Mouse (Mus musculus) neural tube, embryonic 15.5 days (tissue): ENCODE data around the gene Mdp1. TPM values are rescaled to one million over a fixed set of nuclear protein-coding genes. Genes with fewer than 3 reads are reported as not detected.

Source experiments
- ATAC-seq: fragments of 200-750 bp; cut with Nextera tagmentation; 2 replicates; pipeline ENCODE4 v1.8.0; 2017; ENCODE audit warnings: mild to moderate bottlenecking, moderate TSS enrichment, moderate library complexity; ENCODE audit not compliant: low FRiP score
- H3K27ac ChIP-seq: fragments of 300-500 bp; sonication (generic); replicated peaks from 2 replicates; pipeline ENCODE4 v1.5.1; 2015; ENCODE audit warnings: mild to moderate bottlenecking, inconsistent platforms
- H3K27me3 ChIP-seq: fragments of 300-500 bp; sonication (generic); replicated peaks from 2 replicates; pipeline ENCODE4 v1.6.1; 2015; ENCODE audit warnings: inconsistent platforms
- H3K36me3 ChIP-seq: fragments of 300-500 bp; sonication (generic); 2 replicates; pipeline ENCODE4 v1.6.1; 2015; ENCODE audit warnings: inconsistent platforms
- H3K4me1 ChIP-seq: fragments of 300-500 bp; sonication (generic); 2 replicates; pipeline ENCODE4 v1.6.1; 2015; ENCODE audit warnings: inconsistent platforms
- H3K4me2 ChIP-seq: fragments of 300-500 bp; sonication (generic); 2 replicates; pipeline ENCODE4 v1.6.1; 2015; ENCODE audit warnings: inconsistent platforms, mild to moderate bottlenecking, moderate library complexity
- H3K4me3 ChIP-seq: fragments of 300-500 bp; sonication (generic); replicated peaks from 2 replicates; pipeline ENCODE4 v1.5.1; 2015; ENCODE audit warnings: mild to moderate bottlenecking, inconsistent platforms
- H3K9ac ChIP-seq: fragments of 300-500 bp; sonication (generic); replicated peaks from 2 replicates; pipeline ENCODE4 v1.6.1; 2015; ENCODE audit warnings: mild to moderate bottlenecking, inconsistent platforms
- H3K9me3 ChIP-seq: fragments of 300-500 bp; sonication (generic); replicated peaks from 2 replicates; pipeline ENCODE4 v1.6.1; 2016; ENCODE audit warnings: inconsistent platforms
- WGBS: fragments of 180-500 bp; shearing (Covaris S2); methylation state at CpG from one replicate; pipeline ENCODE4 v1.1.7; 2015; ENCODE audit warnings: mixed read lengths; 5-methylcytosine and 5-hydroxymethylcytosine counted together
- polyA plus RNA-seq: library from polyadenylated mRNA; unstranded; fragments of >200 nt; fragmentation: Nextera tagmentation; extraction: Ambion mirVana; gene quantifications from 2 replicates; pipeline ENCODE4 v1.2.1, GENCODE M21; 2015

Gene Mdp1
- polyA plus RNA-seq, 1 experiment from 2014 or later = 79.8 TPM

DNA sequence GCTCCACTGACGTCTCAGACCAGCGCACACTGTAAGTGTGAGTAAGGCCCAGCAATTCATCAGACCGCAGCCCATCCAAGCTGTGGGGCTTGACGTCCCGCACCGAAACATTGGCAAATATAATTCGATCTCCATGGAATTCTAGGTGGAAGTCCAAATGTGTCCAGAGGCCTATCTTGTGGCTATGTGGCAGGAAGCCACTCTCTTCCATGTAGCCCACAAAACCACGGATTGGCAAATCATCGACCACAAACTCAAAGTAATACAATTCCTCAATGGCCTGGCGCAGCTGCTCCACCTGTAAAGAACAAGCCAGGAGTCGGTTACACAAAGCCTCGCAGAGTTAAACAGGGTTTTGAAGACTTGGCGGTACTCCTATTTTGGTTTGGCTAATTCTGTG, 19.0 kb downstream of the Mdp1 start:
- 96% methylated on average over 13 of the region's 13 CpGs for WGBS
- Histone ChIP-seq H3K4me2 (no peak overlapping the region), H3K27ac (no peak overlapping the region), H3K36me3 (peaks cover 41% of the 10 kb centered on the region), H3K9me3 (no peaks in the 10 kb centered on the region), H3K27me3 (no peaks in the 10 kb centered on the region), H3K9ac (no peak overlapping the region), H3K4me3 (no peak overlapping the region), H3K4me1 (peaks cover 34% of the 10 kb centered on the region)
- ATAC-seq = no peak

DNA sequence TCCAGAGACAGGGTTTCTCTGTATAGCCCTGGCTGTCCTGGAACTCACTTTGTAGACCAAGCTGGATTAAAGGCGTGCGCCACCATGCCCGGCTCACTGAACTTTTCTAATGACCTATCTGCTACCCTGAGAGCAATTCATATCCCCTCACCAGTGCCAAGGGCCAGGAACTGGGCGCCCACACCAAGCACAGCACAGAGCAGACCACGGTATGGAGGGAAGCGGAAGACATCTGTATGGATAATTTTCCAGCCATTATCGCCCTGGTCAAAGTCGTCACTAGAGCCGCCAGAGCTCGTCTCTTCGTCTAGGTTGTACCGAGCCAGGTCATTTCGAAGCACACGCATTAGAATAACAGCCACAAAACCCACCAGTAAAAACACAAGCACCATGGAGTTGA, 19.5 kb downstream of the Mdp1 start:
- H3K36me3 ChIP-seq = peaks cover 41% of the 10 kb centered on the region
- no peak overlapping the region for H3K4me2 ChIP-seq
- no peak for ATAC-seq
- 94% methylated on average over 14 of the region's 14 CpGs for whole genome bisulfite sequencing
- no peaks in the 10 kb centered on the region for H3K27me3 ChIP-seq
- peaks cover 38% of the 10 kb centered on the region for H3K4me1 ChIP-seq
- H3K9me3 ChIP-seq = no peaks in the 10 kb centered on the region
- no peak overlapping the region for H3K9ac ChIP-seq
- H3K4me3 ChIP-seq = no peak overlapping the region
- no peak overlapping the region for H3K27ac ChIP-seq

DNA sequence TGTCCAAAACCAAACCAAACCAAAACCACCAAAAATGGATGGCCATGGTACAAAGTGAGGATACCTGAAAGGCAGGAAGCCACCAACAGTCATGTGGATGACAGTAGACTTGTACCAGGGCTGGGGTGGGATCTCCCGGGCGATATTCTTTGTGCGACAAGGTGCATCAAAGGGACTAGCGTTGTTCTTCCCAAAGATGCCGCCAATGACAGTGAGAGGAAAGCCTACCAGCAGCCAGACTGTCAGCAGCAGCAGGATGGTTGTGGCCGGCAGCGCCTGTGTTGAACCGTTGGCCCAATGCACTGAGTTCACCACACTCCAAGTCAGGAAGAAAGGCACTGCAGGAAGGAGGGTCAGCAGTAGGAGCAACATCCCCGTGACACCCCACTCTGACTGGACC, 22.5 kb downstream of the Mdp1 start, which contains the start of gene Gm49378:
TSS of gene Gm49378 (minus strand) at position 101 of the 400 bp plus-strand sequence.
- Histone ChIP-seq H3K4me3 (no peak within 1 kb of the TSS), H3K4me2 (no peak within 1 kb of the TSS), H3K4me1 (peaks cover 45% of the 10 kb centered on the region), H3K27ac (no peak within 1 kb of the TSS), H3K9ac (no peak within 1 kb of the TSS), H3K9me3 (no peaks in the 10 kb centered on the region), H3K27me3 (no peaks in the 10 kb centered on the region), H3K36me3 (peaks cover 55% of the 10 kb centered on the region)
- ATAC-seq = no peak
- 94% methylated on average over 9 of the region's 9 CpGs for WGBS

GRCm38 (mm10) chr14:55635523-55636007, 24.7 kb downstream of the Mdp1 start, which contains the start of gene Ipo4:
Ipo4 (minus strand) TSS chr14:55635957.
- ATAC-seq = peak; percentile 88
- H3K4me3 ChIP-seq = peak within 1 kb of the TSS; percentile 82
- peak within 1 kb of the TSS; percentile 76 for H3K9ac ChIP-seq
- peak within 1 kb of the TSS; percentile 93 for H3K4me2 ChIP-seq
- no peaks in the 10 kb centered on the region for H3K9me3 ChIP-seq
- H3K4me1 ChIP-seq = peaks cover 32% of the 10 kb centered on the region
- H3K27me3 ChIP-seq = no peaks in the 10 kb centered on the region
- peak within 1 kb of the TSS; percentile 85 for H3K27ac ChIP-seq
- 1% methylated on average over 28 of the region's 33 CpGs for WGBS
- peaks cover 69% of the 10 kb centered on the region for H3K36me3 ChIP-seq

DNA sequence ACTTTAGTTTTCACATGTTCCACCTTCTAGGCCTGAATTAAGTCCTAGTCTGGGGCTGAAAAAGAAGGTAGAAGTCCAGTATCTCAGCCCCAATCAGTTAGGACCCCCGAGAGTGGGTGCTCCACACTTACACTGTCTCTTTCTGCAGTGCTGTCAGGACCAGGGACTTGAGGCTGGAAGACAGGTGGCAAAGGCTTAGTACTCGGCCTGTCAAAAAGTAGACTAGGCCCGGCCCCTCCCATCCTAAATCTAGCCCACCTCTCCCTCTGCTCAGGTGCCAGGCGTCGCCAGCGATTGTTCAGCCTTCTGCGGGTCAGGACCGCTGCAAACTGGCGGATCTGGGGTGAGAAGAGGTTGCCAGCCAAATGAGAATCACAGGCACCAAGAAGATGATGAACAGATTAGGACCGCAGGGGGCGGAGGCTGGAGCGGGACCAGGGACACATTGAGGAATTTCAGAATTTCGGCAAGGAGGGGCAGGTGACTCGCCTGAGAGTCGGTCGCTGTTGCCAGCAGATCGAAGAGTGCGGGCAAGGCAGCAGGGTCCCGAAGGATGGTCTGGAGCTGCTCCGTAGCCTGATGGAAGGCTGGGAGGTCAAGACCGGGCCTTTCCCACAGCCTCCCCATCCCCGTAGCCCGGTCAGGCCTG, 25.3 kb downstream of the Mdp1 start:
- peak; percentile 62 for ATAC-seq
- Histone ChIP-seq H3K36me3 (peaks cover 69% of the 10 kb centered on the region), H3K4me3 (peak overlapping the region; percentile 82), H3K4me1 (peaks cover 28% of the 10 kb centered on the region), H3K9ac (peak overlapping the region; percentile 76), H3K27ac (peak overlapping the region; percentile 85), H3K4me2 (peak overlapping the region; percentile 93), H3K9me3 (no peaks in the 10 kb centered on the region), H3K27me3 (no peaks in the 10 kb centered on the region)
- WGBS = 6% methylated on average over 21 of the region's 23 CpGs

- 59% methylated on average over 5 of the region's 5 CpGs for WGBS
These were observed 31.0 kb downstream of the Mdp1 start for GRCm38 (mm10) chr14:55629312-55629711.

GRCm38 (mm10) chr14:55628077-55628827, 32.1 kb downstream of the Mdp1 start:
- Histone ChIP-seq H3K36me3 (peaks cover 90% of the 10 kb centered on the region), H3K9ac (no peak overlapping the region), H3K27me3 (no peaks in the 10 kb centered on the region), H3K9me3 (no peaks in the 10 kb centered on the region), H3K4me1 (no peaks in the 10 kb centered on the region), H3K4me3 (no peak overlapping the region), H3K4me2 (no peak overlapping the region), H3K27ac (no peak overlapping the region)
- no peak for ATAC-seq
- WGBS = 81% methylated on average over 27 of the region's 27 CpGs

More at GRCm38 (mm10) chr14:55629312-55629711, 31.0 kb downstream of the Mdp1 start:
- Histone ChIP-seq H3K27me3 (no peaks in the 10 kb centered on the region), H3K4me3 (no peak overlapping the region), H3K4me2 (no peak overlapping the region), H3K9me3 (no peaks in the 10 kb centered on the region), H3K9ac (no peak overlapping the region), H3K4me1 (peaks cover 9% of the 10 kb centered on the region), H3K36me3 (peaks cover 96% of the 10 kb centered on the region), H3K27ac (no peak overlapping the region)
- ATAC-seq = no peak

- no peaks in the 10 kb centered on the region for H3K27me3 ChIP-seq
- peak overlapping the region; percentile 39 for H3K27ac ChIP-seq
- no peaks in the 10 kb centered on the region for H3K4me1 ChIP-seq
- no peaks in the 10 kb centered on the region for H3K9me3 ChIP-seq
- 57% methylated on average over 22 of the region's 22 CpGs for WGBS
- peak overlapping the region; percentile 45 for H3K4me2 ChIP-seq
- ATAC-seq = peak; percentile 49; the same call in 1 of the 2 replicates
- no peaks in the 10 kb centered on the region for H3K36me3 ChIP-seq
- peak overlapping the region; percentile 29; the same call in 1 of the 2 replicates for H3K9ac ChIP-seq
- peak overlapping the region; percentile 37 for H3K4me3 ChIP-seq
These were observed 41.7 kb downstream of the Mdp1 start for GRCm38 (mm10) chr14:55618486-55619195.

GRCm38 (mm10) chr14:55617822-55618221, 42.5 kb downstream of the Mdp1 start, which contains the start of gene Rec8:
Rec8 (plus strand) TSS chr14:55618037.
- Histone ChIP-seq H3K4me2 (peak within 1 kb of the TSS; percentile 45), H3K9ac (peak within 1 kb of the TSS; percentile 29; the same call in 1 of the 2 replicates), H3K36me3 (no peaks in the 10 kb centered on the region), H3K4me3 (peak within 1 kb of the TSS; percentile 37), H3K9me3 (no peaks in the 10 kb centered on the region), H3K4me1 (no peaks in the 10 kb centered on the region), H3K27ac (peak within 1 kb of the TSS; percentile 39), H3K27me3 (no peaks in the 10 kb centered on the region)
- 18% methylated on average over 21 of the region's 21 CpGs for WGBS
- ATAC-seq = peak; percentile 86

GRCm38 (mm10) chr14:55616844-55617243, 43.5 kb downstream of the Mdp1 start:
- no peaks in the 10 kb centered on the region for H3K36me3 ChIP-seq
- H3K27ac ChIP-seq = no peak overlapping the region
- ATAC-seq = no peak
- no peak overlapping the region for H3K9ac ChIP-seq
- H3K9me3 ChIP-seq = no peaks in the 10 kb centered on the region
- 84% methylated on average over 2 of the region's 2 CpGs for WGBS
- no peak overlapping the region for H3K4me2 ChIP-seq
- H3K27me3 ChIP-seq = no peaks in the 10 kb centered on the region
- no peaks in the 10 kb centered on the region for H3K4me1 ChIP-seq
- no peak overlapping the region for H3K4me3 ChIP-seq

DNA sequence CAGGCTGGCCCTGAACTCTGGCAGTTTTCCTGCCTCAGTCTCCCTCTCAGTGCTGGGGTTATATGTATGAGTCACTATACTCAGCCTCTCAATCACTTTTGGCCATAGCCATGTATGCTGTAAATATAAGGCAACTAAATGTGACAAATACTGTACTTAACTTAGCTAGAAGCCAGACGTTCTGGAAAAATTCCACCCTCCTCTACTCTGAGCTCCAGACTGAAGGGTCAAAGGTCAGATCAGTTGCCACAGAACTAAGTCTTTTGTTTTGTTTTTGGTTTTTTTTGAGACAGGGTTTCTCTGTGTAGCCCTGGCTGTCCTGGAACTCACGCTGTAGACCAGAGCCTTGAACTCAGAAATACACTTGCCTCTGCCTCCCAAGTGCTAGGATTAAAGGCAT, 44.4 kb downstream of the Mdp1 start:
- no peak overlapping the region for H3K4me3 ChIP-seq
- no peak overlapping the region for H3K27ac ChIP-seq
- H3K4me2 ChIP-seq = no peak overlapping the region
- H3K9me3 ChIP-seq = no peaks in the 10 kb centered on the region
- no peak overlapping the region for H3K9ac ChIP-seq
- WGBS = 59% methylated on average over 2 of the region's 2 CpGs
- no peaks in the 10 kb centered on the region for H3K4me1 ChIP-seq
- no peaks in the 10 kb centered on the region for H3K27me3 ChIP-seq
- H3K36me3 ChIP-seq = no peaks in the 10 kb centered on the region
- no peak for ATAC-seq
